Mouse (Mus musculus): ENCODE results near the gene Jph3. TPM values are rescaled to one million over a fixed set of nuclear protein-coding genes. Genes with fewer than 3 reads are reported as not detected.

Jph3 gene
- polyA plus RNA-seq, 1 experiment from 2014 or later, result 1.3 TPM

GRCm38 (mm10) chr8:121762999-121763699 is 33.7 kb downstream of the Jph3 start:
- no peaks in the 10 kb centered on the region; the same call in 1 of the 2 replicates for H3K27me3 ChIP-seq
- no peak for ATAC-seq (replicated peaks; ENCODE audit: low FRiP score)
- WGBS, result 58% methylated on average over 7 of the region's 7 CpGs

DNA sequence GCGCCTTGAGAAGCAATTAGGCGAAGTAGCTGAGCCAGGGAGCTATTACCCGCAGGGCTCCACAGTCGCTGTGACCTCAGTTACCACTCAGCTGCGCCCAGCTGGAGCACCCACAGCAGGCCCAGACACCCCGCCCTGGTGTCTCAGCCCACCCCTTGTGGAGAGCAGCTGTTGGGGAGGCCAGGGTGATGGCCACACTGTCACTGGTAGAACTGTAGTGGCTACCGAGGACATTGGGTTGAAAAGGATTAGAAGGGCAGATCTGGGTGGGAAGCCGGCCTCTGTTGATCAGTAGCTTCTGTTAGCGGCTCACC is 34.2 kb downstream of the Jph3 start:
- no peaks in the 10 kb centered on the region for H3K36me3 ChIP-seq
- H3K27ac ChIP-seq, result no peak overlapping the region
- no peak overlapping the region for H3K4me3 ChIP-seq (replicated peaks)
- H3K4me2 ChIP-seq, result no peak overlapping the region
- H3K9me3 ChIP-seq (replicated peaks), result no peaks in the 10 kb centered on the region
- ATAC-seq (replicated peaks; ENCODE audit: low FRiP score), result no peak
- 73% methylated on average over 9 of the region's 9 CpGs for WGBS
- no peaks in the 10 kb centered on the region; the same call in 1 of the 2 replicates for H3K27me3 ChIP-seq
- H3K9ac ChIP-seq, result no peak overlapping the region
- H3K4me1 ChIP-seq, result 0 out of 2 replicates have a peak, but pooled peaks cover 3% of the 10 kb centered on the region

More at GRCm38 (mm10) chr8:121762999-121763699, 33.7 kb downstream of the Jph3 start:
- Histone ChIP-seq H3K4me3 (replicated peaks) (no peak overlapping the region), H3K4me2 (no peak overlapping the region), H3K36me3 (no peaks in the 10 kb centered on the region), H3K9ac (no peak overlapping the region), H3K27ac (no peak overlapping the region), H3K9me3 (replicated peaks) (no peaks in the 10 kb centered on the region), H3K4me1 (0 out of 2 replicates have a peak, but pooled peaks cover 3% of the 10 kb centered on the region)

GRCm38 (mm10) chr8:121765594-121766138 is 36.2 kb downstream of the Jph3 start:
- 72% methylated on average over 7 of the region's 7 CpGs for WGBS
- no peak for ATAC-seq (replicated peaks; ENCODE audit: low FRiP score)
- H3K4me3 ChIP-seq (replicated peaks), result no peak overlapping the region

GRCm38 (mm10) chr8:121769095-121769494 is 39.7 kb downstream of the Jph3 start:
- WGBS, result 46% methylated on average over 3 of the region's 3 CpGs
- Histone ChIP-seq H3K27ac (no peak overlapping the region), H3K27me3 (no peaks in the 10 kb centered on the region), H3K9ac (no peak overlapping the region), H3K4me2 (no peak overlapping the region), H3K9me3 (replicated peaks) (no peaks in the 10 kb centered on the region), H3K36me3 (no peaks in the 10 kb centered on the region), H3K4me3 (replicated peaks) (no peak overlapping the region), H3K4me1 (no peaks in the 10 kb centered on the region; the same call in 1 of the 2 replicates)
- ATAC-seq (replicated peaks; ENCODE audit: low FRiP score), result no peak

More at GRCm38 (mm10) chr8:121765594-121766138, 36.2 kb downstream of the Jph3 start:
- H3K9ac ChIP-seq, result no peak overlapping the region
- H3K27me3 ChIP-seq, result no peaks in the 10 kb centered on the region; the same call in 1 of the 2 replicates
- H3K4me2 ChIP-seq, result no peak overlapping the region
- H3K4me1 ChIP-seq, result 0 out of 2 replicates have a peak, but pooled peaks cover 3% of the 10 kb centered on the region
- H3K27ac ChIP-seq, result no peak overlapping the region
- H3K9me3 ChIP-seq (replicated peaks), result no peaks in the 10 kb centered on the region
- H3K36me3 ChIP-seq, result no peaks in the 10 kb centered on the region

DNA sequence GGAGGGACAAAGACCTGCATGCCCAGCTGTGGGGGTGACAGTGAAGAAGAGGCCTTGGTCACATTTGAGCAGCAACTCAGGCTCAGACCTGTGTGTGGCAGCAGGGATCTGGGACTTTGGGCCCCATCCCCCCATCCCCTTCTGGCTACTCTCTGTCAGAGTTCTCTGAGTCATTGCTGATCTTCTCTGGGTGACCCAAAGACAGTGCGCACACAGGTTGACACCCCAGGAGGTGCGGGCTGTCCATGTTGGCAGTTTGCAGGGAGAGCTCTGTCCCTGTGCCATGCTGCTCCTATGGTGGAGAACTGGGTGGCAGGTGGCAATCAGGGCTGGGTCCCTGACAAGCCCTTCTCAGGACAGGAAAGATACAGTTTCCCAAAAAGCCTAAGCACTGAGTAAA is 40.2 kb downstream of the Jph3 start:
- WGBS, result 89% methylated on average over 2 of the region's 2 CpGs
- H3K4me1 ChIP-seq, result no peaks in the 10 kb centered on the region; the same call in 1 of the 2 replicates

DNA sequence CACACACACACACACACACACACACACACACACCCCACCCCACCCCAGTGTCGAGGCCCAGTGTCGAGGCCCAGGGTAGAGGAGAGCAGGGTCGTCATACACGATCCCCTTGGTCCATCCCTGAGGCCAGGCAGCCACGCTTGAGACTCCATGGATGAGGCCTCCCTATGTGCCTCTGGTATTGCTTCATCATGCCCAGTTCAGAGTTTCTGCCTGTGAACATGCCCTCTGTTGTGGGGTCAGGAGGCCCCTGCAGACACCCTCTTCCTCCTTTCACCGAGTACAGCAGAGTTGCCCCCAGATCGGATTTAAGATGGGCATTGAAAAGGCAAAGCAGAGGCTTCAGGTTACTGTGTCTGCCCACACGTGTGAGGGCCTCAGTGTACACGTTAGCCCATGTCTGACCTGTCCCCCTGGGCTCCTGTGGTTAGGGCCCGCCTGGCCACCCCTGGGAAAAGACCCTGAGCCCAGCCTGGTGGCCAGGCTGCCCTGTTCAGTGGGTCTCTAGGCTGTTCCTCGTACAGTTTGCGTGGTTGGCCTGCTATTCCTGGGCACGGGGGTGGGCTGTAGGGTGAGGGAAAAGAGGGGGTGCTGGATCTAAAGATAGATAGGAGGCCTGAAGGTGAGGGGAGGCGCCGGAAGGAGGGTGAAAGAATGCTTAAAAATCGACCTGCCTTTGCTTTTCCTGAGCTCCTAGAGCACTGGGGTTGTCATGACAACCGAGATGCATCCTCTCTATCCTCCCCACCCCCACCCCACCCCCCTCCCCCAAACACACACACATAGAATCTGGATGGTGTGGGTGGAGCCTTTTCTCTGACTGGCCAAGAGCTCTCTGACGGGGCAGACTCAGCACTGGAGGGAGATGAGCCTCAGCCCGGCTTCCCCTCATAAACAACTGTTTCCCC is 41.7 kb downstream of the Jph3 start:
- Histone ChIP-seq H3K9ac (no peak overlapping the region), H3K4me1 (no peaks in the 10 kb centered on the region; the same call in 1 of the 2 replicates), H3K9me3 (replicated peaks) (no peaks in the 10 kb centered on the region), H3K36me3 (no peaks in the 10 kb centered on the region), H3K27ac (no peak overlapping the region), H3K27me3 (no peaks in the 10 kb centered on the region), H3K4me3 (replicated peaks) (no peak overlapping the region), H3K4me2 (no peak overlapping the region)
- ATAC-seq (replicated peaks; ENCODE audit: low FRiP score), result no peak
- WGBS, result 29% methylated on average over 19 of the region's 19 CpGs

More for the DNA sequence above, 40.2 kb downstream of the Jph3 start:
- Histone ChIP-seq H3K4me3 (replicated peaks) (no peak overlapping the region), H3K9me3 (replicated peaks) (no peaks in the 10 kb centered on the region), H3K9ac (no peak overlapping the region), H3K4me2 (no peak overlapping the region), H3K27ac (no peak overlapping the region), H3K36me3 (no peaks in the 10 kb centered on the region), H3K27me3 (no peaks in the 10 kb centered on the region)
- ATAC-seq (replicated peaks; ENCODE audit: low FRiP score), result no peak

DNA sequence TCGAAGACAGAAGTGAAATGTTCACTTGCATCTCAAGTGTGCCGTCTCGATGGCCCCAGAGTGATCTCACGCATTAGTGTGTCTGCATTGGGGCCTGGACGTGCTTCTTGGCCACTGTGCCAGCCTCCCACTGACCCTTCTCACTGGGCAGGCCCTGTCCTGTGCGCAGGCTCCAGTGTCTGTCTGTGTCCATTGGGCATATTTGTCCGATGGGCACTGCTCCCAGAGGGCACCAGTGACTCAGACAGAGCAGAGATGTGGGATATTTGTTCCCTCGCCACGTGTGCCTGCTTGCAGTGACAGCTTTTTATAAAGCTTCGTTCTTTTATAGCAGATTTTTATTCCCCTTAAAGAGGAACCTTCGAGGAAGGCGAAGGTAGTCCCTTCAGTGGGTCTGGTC is 44.5 kb downstream of the Jph3 start:
- H3K27ac ChIP-seq, result no peak overlapping the region
- H3K4me2 ChIP-seq, result no peak overlapping the region
- peaks cover 6% of the 10 kb centered on the region for H3K4me1 ChIP-seq
- no peak for ATAC-seq (replicated peaks; ENCODE audit: low FRiP score)
- 82% methylated on average over 12 of the region's 12 CpGs for WGBS
- H3K36me3 ChIP-seq, result no peaks in the 10 kb centered on the region
- H3K9ac ChIP-seq, result no peak overlapping the region
- no peaks in the 10 kb centered on the region for H3K27me3 ChIP-seq
- H3K4me3 ChIP-seq (replicated peaks), result no peak overlapping the region
- no peaks in the 10 kb centered on the region for H3K9me3 ChIP-seq (replicated peaks)

GRCm38 (mm10) chr8:121782493-121782892 is 53.1 kb downstream of the Jph3 start:
- Histone ChIP-seq H3K27me3 (no peaks in the 10 kb centered on the region), H3K9ac (no peak overlapping the region), H3K27ac (no peak overlapping the region), H3K36me3 (no peaks in the 10 kb centered on the region), H3K4me3 (replicated peaks) (no peak overlapping the region), H3K4me1 (peaks cover 11% of the 10 kb centered on the region), H3K9me3 (replicated peaks) (no peaks in the 10 kb centered on the region), H3K4me2 (no peak overlapping the region)
- ATAC-seq (replicated peaks; ENCODE audit: low FRiP score), result no peak
- WGBS, result 61% methylated on average over 5 of the region's 5 CpGs

GRCm38 (mm10) chr8:121786542-121786941 is 57.1 kb downstream of the Jph3 start:
- 41% methylated on average over 10 of the region's 10 CpGs for WGBS
- H3K9ac ChIP-seq, result no peak overlapping the region
- no peak overlapping the region for H3K4me3 ChIP-seq (replicated peaks)
- no peaks in the 10 kb centered on the region for H3K36me3 ChIP-seq
- no peak; the same call in 1 of the 2 replicates for ATAC-seq (replicated peaks; ENCODE audit: low FRiP score)
- no peak overlapping the region for H3K4me2 ChIP-seq
- H3K4me1 ChIP-seq, result peaks cover 6% of the 10 kb centered on the region; the same call in 1 of the 2 replicates
- H3K9me3 ChIP-seq (replicated peaks), result no peaks in the 10 kb centered on the region
- no peaks in the 10 kb centered on the region for H3K27me3 ChIP-seq
- H3K27ac ChIP-seq, result no peak overlapping the region

GRCm38 (mm10) chr8:121788786-121789185 is 59.4 kb downstream of the Jph3 start:
- peaks cover 6% of the 10 kb centered on the region; the same call in 1 of the 2 replicates for H3K4me1 ChIP-seq
- no peak overlapping the region for H3K4me3 ChIP-seq (replicated peaks)
- no peak overlapping the region for H3K27ac ChIP-seq
- WGBS, result 88% methylated on average over 8 of the region's 8 CpGs
- H3K9me3 ChIP-seq (replicated peaks), result no peaks in the 10 kb centered on the region
- H3K4me2 ChIP-seq, result no peak overlapping the region
- ATAC-seq (replicated peaks; ENCODE audit: low FRiP score), result no peak
- no peak overlapping the region for H3K9ac ChIP-seq
- H3K27me3 ChIP-seq, result no peaks in the 10 kb centered on the region
- H3K36me3 ChIP-seq, result no peaks in the 10 kb centered on the region

- H3K4me2 ChIP-seq, result no peak overlapping the region
- H3K4me1 ChIP-seq, result no peaks in the 10 kb centered on the region
- peaks cover 28% of the 10 kb centered on the region for H3K36me3 ChIP-seq
- no peaks in the 10 kb centered on the region for H3K27me3 ChIP-seq
- H3K4me3 ChIP-seq (replicated peaks), result no peak overlapping the region
- 73% methylated on average over 7 of the region's 7 CpGs for WGBS
- H3K9me3 ChIP-seq (replicated peaks), result no peaks in the 10 kb centered on the region
- H3K9ac ChIP-seq, result no peak overlapping the region
- no peak for ATAC-seq (replicated peaks; ENCODE audit: low FRiP score)
- no peak overlapping the region for H3K27ac ChIP-seq
Observed at GRCm38 (mm10) chr8:121792159-121792558, 62.7 kb downstream of the Jph3 start.

DNA sequence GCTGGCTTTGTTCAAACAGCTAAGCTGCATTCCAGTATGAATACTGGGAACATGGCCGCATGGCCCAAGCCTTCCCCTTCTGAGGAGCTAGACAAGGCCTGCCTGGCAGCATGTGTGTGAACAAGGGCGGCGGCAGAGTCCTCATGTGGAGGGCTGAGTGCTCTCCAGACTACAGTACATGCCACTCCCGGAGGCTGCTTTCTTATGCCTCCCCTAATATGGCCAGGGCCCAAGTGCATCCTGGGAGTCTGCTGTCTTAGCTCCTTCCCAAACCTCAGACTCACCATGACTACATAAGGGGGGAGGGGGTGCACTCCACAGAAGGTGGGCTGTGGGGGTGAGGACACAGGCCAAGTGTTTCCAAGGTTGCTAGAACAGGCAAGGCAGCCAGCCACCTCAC is 63.2 kb downstream of the Jph3 start:
- H3K4me2 ChIP-seq, result no peak overlapping the region
- ATAC-seq (replicated peaks; ENCODE audit: low FRiP score), result no peak

More for the DNA sequence above, 63.2 kb downstream of the Jph3 start:
- no peaks in the 10 kb centered on the region for H3K4me1 ChIP-seq
- no peaks in the 10 kb centered on the region for H3K27me3 ChIP-seq
- WGBS, result 83% methylated on average over 4 of the region's 4 CpGs
- H3K27ac ChIP-seq, result no peak overlapping the region
- no peak overlapping the region for H3K4me3 ChIP-seq (replicated peaks)
- H3K9me3 ChIP-seq (replicated peaks), result no peaks in the 10 kb centered on the region
- H3K36me3 ChIP-seq, result peaks cover 33% of the 10 kb centered on the region
- H3K9ac ChIP-seq, result no peak overlapping the region
